Mouse (Mus musculus): Measurements from ENCODE around the gene Jmjd1c.

Jmjd1c gene

DNA sequence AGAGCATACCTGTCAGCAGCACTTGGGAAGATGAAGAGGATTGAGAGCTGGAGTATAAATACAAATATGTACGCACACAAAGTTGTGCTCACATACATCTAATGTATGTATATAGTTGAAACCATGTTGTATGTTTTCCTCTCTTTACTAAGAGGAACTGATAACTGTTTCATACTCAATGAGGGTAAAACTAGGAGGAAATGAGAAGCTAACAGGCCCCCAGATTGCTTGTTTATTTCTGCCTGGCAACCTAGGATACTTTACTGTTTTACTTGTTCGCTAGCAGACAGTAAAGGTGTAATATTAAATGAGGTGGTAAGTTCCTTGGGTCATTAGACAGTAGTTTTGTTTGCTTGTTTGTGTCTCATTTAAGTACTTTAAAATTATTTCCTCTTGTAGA lies 41.5 kb downstream of the Jmjd1c start:
- DNase-seq: no peak

DNA sequence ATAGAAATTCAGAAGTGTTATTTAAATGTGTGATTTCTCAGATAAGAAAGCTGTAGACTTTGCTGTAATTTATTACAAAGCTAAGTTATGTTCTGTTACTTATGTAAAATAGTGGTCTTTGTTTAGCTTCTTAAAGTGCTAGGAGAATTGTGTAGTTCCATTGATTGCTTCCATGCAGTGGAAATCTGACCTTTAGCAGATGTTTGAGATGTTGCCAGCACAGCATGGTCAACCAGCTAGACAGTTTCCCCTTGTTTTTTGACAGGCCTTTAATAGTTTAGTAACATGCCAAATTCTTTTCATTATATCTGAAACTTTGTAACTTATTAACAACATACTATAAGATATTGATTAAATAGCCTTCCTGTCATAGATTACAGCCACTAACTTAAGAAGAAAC lies 47.7 kb downstream of the Jmjd1c start:
- no peak for DNase-seq

DNA sequence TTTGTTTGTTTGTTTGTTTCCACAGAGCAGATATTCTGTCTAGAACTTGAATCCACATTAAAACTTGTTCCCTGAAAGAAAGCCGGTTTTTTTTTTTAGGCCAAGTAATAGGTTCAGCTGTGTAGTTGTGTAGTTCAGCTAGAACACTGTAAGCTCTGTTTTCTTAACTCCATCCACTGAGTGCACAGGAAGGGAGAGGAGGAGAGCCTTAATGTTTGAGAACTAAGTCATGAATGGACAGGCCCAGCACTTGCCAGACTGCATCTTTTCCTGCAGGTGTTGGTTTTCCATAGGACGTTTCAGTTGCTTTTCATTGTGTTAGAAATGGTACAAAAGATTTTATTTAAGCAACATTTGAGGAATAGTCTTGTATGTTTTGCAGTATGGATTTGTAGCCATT lies 48.3 kb downstream of the Jmjd1c start:
- DNase-seq: no peak

DNA sequence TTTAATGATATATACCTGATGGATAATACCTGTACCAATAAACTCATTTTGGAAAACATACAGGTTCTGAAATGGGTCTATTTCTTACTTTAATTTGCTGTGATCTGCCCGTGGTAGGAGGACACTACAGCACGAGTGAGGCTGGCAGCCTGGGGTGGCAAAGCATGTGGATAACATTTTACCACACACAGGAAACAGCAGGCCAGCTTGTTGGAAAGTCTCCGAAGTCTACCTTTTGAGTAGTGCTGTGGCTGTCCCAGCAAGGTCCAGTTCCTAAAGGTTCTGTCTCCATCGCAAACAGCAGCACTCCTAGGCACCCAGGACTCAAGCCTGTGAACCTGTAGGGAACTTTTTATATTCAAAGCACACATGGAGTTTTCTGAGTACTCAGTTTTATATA lies 49.7 kb downstream of the Jmjd1c start:
- DNase-seq: no peak

DNA sequence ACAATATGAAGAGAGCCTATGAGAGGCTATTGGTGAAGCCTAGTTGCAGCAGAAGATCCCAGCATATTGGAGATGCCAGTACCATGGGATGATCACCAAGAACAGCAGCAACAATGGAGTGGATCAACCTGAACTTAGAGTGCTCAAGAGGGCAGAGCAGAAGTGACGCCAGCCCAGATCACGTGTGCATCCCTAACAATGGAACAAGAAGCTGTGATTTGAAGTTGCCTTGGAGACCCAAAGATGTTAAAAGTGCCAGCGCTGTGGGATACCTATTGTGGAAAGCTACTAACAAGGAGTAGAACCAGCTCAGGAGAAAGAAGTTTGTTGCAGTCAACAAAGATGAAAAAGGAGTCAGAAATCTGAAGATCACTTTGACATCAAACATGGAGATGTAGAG lies 55.8 kb downstream of the Jmjd1c start:
- no peak for DNase-seq

DNA sequence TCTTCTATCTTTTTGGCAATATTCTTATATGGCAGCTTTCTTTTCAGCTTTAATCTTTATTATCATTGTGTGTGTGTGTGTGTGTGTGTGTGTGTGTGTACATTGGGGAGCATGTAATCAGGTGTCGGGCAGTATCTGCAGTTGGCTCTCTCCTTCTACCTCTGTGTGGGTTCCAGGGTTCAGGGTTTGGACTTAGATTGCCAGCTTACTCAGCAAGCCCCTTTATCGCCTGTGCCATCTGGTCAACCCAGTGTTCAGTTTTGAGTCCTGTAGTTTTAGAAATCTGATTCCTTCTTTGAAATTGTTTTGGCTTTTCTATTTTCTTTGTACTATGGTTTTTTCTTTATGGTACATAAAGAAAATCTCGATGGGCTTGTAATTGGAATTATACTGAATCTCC lies 58.7 kb downstream of the Jmjd1c start:
- no peak for DNase-seq

DNA sequence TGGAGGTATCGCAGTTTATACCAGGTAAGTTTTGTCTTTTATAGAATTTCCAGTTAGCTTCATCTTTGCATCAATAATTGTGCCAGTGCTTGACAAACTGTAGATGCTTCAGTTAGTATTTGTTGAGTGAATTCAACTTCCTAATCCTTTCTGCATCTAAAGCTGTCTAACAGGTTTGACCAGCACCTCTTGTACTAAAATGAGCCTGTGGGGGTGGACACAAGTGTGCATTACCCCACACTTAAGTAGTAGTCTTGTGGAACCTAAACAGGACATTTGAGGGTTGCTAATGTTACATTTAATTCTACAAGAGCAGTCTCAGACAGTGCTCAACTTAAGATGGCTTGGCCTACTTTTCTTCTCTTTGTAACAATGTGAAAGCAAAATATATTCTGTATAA lies 78.1 kb downstream of the Jmjd1c start:
- DNase-seq: no peak

DNA sequence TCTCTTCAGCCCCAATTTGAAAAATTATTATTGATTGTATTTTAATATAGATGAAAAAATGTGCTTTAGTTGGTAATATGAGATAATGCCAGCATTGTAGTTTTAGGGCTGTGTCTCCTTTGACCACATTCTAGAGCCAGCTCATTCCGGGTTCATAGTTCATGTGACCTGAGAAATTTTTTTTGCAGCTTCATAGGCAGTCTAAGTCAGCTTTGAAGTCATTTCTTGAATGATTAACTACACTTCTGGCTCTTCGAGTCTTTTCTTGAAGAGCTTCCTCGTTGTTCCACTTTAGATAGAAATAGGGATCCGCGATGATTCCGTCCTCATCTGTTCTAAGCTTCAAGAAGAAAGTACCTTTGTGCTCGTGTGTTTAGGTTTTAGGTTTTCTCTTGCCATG lies 80.1 kb downstream of the Jmjd1c start:
- no peak for DNase-seq

DNA sequence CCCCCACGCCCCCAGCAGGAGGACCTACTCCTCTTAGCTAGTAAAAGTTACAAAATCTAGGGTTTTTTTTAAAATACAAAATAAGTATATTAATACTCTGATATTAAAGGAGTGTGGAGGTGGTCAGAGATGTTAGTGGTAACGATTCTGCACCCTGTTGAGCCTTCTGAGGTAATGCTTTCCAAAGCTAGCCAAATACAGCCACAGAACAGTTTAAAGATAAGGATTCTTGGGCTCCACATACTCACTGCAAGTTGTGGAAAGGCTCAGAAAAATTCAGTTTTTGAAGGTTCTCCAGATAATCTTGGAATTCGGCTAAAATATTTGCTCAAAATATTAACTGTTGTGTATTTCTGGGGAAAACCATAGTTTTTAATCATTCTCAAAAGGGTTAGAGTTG lies 81.0 kb downstream of the Jmjd1c start:
- no peak for DNase-seq

DNA sequence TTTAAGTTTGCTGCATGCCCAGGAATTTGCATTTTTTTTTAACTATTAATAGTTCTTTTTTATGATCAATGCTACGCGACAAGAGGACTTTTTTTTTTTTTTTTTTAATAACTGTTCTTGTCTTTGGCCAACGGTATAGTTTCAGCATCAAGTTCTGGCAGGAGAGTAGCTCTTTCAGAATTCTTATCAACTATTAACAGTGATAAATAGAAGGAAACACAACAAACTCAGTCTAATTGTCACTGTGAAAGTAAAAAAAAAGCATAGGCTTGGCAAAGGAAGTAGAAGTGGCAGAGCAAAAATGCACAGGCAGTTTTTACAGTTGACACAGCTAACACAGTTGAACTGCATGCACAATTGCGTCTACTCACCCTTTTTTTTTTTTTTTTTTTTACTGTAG lies 81.5 kb downstream of the Jmjd1c start:
- no peak for DNase-seq

DNA sequence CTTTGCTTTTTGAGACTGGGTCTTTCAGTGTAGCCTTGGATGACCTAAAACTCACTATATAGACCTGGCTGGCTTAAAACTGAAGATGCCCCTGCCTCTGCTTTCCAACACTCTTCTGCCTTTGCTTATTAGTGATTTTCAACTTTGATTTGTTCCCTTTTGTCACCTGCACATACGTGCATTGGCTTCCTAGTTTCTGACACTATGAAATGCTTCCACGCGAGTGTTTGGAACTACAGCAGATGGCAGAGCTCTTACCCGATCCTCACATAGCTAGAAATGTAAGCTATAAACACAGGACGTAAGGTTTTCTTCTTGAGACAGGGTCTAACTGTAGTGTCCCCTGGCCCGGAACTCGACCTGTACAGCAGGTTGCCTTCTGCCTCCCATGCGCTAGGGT lies 84.1 kb downstream of the Jmjd1c start:
- no peak for DNase-seq

DNA sequence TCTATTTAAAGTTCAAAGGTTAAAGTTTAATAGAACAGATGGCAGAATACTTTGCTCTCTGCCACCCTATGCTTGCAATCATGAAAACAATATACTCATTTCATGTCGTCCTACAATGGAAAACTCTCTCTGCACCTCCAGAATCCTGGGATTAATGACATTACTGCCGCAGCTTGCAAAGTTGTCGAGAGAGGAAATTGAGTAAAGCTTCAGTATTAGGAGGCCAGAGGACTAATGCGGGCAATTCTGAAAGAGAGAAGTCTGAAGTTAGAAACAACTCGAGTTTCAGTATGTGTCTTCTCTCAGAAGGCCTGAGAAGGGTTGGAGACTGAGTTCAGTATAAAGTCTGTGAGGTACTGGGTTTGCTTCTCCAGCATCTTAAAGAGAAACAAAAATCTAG lies 84.9 kb downstream of the Jmjd1c start:
- no peak for DNase-seq

DNA sequence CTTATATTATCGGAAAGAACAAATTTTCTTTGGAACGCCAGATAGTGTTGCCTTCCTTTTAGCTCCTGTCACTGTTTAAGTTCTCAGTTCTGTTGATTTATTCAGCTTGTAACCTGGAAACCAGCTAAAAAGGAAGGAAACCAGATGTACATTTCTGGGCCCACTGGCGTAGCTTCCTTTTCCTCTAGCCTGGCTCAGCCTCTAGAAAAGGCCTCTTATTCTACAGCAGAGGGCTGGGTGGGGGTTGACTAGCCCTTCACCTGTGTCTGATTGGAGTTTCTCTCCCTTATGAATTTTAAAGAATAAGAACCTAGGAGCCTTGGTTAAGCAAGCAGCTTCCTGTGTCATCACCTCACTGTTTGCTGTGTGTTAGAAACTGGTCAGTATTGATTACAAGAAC lies 86.7 kb downstream of the Jmjd1c start:
- no peak for DNase-seq

DNA sequence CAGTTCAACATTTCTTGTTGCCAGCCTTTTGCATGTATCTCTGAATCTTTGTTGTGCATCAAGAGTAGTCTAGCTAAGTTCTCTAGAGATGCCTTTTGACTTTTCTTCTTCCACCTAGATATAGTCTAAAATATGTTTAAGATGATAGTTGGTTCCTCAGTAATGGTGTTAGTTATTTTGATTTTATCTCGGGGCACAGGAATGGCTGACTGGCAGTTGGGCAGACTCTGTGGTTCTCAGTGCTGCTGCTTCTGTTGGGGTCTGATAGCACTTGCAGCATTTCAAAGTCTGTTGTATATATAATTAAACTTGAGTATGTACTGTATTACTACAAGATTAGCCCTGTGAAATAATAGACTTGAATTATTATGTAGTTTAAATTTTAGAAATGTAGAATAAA lies 87.2 kb downstream of the Jmjd1c start:
- no peak for DNase-seq

DNA sequence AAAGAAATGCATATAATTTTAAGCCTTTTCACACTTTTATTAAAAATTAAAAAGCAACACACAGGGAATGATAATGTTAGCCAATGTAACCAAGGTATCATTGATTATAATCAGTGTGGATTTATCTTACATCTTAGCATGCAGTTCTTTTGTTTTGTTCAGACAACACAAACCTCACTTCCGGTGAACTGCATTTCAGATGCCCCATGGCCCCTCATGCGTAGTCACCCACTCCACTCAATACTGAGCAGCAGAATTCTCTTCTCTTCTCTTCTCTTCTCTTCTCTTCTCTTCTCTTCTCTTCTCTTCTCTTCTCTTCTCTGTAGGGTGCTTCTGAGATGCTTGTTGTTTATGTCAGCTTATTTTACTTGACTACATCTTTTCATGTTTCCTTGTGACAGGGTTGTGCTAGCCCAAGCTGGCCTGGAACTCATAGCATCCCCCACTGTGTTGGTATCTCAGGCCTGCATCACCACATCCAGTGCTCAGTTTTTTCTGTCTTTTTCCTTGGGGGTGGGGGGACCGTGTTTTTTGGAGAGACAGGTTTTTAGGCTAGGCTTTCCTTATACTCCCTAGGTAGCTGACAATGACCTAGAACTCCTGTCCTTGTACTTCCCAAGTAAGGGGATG lies 88.6 kb downstream of the Jmjd1c start:
- DNase-seq: no peak

DNA sequence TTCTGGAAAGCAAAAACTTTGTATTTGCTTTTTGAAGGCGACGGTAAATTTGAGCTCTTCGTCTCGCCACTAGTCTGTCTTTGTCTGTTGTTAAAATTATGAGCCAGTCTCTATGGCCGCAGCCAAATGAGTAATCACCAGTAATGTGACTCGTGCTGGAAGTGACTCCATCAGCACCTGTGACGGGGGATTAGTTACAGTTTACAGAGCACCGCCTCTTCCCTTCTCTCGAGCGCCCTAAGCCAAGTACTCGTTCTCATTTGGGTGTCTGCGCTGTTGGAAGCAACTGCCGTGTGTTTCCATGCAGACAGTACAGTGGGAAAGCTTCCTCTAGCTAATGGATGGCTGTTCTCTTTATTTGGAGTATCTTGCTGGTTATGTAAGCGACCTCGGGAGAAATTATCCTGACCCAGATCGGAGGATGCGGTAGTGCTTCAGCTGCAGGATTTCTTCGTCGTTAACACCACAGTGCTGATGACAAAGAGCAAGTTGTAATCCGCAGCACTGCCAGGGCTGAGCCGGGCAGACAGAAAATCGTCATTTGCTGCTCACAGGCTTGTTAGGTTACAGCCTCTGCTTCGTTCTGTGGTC lies 89.7 kb downstream of the Jmjd1c start:
- peak; percentile 51 for DNase-seq

DNA sequence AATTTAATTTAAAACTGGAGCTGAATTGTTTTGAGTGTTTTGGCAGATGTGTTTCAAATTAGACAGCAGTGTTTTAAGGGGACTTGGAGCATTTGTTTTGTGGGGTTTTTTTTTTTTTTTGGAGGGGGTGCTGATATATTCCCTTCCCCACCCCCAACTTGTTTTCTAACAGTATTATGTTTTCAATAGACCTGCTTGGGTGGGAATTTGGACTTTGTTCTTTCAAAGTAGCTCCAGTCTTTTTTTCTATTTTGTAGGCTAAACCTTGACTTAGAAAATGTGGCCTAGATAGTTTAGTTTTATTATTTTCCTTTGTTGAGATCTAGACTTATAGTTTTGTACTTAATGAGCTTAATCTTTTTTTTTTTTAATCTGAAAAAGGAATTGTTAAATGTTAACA lies 90.6 kb downstream of the Jmjd1c start:
- no peak for DNase-seq

DNA sequence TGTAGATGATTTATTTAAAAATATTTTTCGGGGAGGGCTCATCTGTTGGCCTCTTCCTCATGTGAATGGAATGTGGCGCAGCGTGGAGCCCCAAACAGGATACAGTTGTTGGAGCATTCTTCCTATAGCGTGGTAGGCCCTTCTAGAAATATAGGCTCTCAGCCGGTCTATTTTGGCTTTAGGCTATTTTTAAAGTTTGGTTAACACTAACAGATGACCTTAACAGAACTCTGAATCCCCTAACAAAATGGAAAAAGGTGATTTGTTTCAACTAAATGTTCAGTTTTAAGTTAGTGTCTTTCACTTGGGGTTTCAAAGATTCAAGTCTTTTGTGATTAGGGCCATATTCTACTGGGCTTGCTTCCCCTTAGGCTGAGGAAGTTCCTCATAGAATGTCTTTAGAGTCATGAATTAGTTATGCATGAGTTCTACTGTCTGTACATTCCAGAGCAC lies 91.1 kb downstream of the Jmjd1c start:
- DNase-seq: no peak

DNA sequence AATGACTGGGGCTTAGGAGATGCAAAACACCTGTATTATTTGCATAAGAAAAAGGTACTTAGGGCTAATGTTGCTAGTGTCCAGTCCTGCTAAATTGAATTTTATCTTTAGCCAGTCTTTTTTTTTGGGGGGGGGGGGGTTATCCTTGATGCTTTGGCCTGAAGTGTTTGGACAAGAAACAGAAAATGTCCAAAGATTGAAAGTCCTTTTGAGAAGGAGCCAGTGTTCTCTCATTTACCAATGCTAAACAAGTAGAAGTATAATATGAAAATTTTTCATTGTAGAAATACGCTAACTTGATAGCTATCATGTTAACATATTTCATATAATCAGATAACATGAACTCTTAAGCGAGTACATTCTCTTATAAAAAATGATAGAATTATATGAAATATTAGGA lies 92.0 kb downstream of the Jmjd1c start:
- no peak for DNase-seq

DNA sequence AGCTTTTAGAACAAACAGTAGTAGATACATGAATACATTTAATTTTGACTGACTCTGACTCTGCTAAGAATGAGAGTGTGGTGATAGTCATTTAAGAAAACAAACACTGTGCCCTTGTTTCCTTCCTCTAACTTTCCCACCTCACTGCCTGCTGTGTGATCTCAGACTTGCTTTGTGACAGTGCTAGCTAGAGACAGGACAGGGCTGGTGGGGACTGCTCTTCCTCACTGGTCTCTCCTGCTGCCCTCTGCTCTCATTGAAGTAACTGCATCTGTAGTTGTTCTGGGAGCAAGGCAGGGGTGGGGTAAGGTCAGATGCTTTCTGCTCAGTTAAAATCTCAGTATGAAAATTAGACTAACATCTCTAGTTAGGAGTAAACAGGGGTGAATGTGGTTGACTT lies 93.1 kb downstream of the Jmjd1c start:
- DNase-seq: no peak

DNA sequence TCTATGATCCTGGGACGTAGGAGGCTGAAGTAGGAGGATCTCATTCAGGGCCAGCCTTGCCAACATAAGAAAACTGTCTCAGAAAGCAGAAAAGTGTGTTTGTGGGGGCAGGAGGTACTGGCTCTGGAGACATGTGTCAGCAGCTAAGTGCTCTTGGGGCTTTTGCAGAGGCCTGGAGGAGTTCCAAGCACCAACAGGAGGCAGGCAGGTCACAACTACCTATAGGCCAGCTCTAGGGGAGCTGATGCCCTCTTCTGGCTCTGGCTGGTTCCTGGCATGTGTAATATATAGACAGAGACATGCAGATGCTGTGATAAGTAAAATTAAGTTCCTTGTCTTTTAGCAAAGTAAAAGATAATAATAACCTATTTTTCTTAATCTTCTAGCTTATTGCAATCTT lies 94.3 kb downstream of the Jmjd1c start:
- DNase-seq: no peak

DNA sequence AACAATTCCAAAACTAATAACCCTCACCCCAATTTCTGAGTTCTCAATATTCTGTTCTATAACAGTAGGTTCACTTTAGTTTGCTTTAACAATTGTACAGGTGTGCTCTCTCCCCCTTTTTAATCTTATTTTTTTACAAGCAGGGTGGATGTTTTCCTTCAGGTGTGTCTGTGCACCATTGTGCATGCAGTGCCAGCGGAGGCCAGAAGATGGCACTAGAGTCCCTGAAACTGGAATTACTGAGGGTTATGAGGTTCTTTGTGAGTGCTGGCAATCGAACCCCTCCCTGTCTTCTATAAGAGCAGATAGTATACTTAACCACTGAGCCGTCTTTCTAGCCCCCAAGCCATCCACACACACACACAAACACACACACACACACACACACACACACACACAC lies 96.4 kb downstream of the Jmjd1c start:
- no peak for DNase-seq

DNA sequence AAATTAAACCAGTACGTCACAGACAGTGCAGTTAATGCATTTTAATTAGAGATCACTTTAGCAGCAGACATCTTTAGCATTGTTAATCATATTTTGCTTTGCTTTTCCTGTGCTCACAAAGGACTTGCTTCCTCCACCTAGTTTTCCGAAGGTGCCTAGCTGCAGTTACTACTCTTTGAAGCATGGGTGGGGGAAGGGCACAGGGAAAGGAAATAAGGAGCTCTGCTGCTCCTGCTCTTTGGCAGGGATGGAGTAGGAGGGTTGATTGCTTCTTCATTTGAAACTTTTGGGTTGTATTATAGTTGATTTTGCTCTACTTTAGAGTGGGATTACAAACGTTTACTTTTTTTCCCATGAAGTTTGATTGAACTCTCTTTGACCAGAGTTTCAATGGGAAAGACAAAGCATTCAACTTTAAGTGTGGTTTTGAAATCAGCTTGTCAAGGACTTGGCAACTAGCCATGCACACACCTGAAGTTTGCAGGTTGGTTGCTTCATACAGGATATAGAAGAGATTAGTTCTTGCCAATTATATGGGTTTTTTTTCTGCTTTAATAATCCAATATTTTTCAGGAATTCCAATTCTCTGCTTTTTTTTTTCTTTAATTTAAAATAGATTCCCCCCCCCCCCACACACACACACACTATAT lies 97.2 kb downstream of the Jmjd1c start:
- DNase-seq: no peak

DNA sequence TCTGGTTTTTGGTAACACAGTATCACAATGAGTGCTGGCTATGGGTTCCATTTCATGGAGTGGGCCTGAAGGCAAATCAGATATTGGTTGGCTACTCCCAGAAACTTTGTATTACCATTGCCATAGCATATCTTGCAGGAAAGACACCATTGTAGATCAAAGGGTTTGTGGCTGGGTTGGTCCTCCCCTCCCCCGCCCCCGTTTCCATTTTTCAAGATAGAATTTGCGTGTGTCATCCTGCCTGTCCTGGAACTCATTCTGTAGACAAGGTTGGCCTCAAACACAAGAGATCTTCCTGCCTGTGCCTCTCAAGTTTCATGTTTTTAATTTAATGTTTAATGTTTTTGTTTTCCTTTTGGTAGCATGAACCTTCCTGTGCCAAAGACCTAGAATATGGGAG lies 98.1 kb downstream of the Jmjd1c start:
- no peak for DNase-seq

DNA sequence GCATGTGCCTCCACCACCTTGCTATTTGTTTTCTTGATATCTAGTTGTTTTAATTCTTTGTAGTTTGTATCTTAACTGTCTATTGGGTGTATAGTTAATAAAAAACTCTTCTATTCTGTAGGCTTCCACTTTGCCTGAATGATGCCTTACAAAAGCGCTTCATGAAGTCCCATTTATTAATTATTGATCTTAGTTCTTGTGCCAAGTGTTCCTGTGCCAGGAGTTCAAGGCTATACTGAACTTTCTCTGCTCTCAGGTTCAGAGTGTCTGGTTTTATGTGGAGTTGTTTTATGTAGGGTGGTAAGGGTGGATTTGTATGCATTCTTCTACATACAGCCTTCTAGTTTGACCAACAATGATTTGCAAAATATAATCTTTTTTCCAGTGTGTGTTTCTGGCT lies 99.7 kb downstream of the Jmjd1c start:
- no peak for DNase-seq

Measured in right cerebral cortex, postnatal 14 days (tissue).